Mouse (Mus musculus): ENCODE measurements around the gene Cacna2d3. TPM values are rescaled to one million over a fixed set of nuclear protein-coding genes. Genes with fewer than 3 reads are reported as not detected.

Gene Cacna2d3
- polyA plus RNA-seq, 1 experiment from 2014 or later, result 1.1 TPM

- Histone ChIP-seq H3K9me3 (no peaks in the 10 kb centered on the region), H3K27ac (no peak overlapping the region), H3K4me1 (peaks cover 13% of the 10 kb centered on the region), H3K27me3 (ENCODE audit: insufficient read depth, poor library complexity, severe bottlenecking) (no peaks in the 10 kb centered on the region), H3K4me3 (no peak overlapping the region), H3K36me3 (no peaks in the 10 kb centered on the region)
- 58% methylated on average over 7 of the region's 7 CpGs for WGBS
- DNase-seq (ENCODE audit: low spot score), result no peak
Measured at GRCm38 (mm10) chr14:29438666-29439065, 283.0 kb downstream of the Cacna2d3 start.

- peaks cover 13% of the 10 kb centered on the region for H3K4me1 ChIP-seq
- WGBS, result 39% methylated on average over 3 of the region's 3 CpGs
- H3K4me3 ChIP-seq, result no peak overlapping the region
- no peak overlapping the region for H3K27ac ChIP-seq
- H3K9me3 ChIP-seq, result no peaks in the 10 kb centered on the region
- no peaks in the 10 kb centered on the region for H3K36me3 ChIP-seq
- no peak for DNase-seq (ENCODE audit: low spot score)
- no peaks in the 10 kb centered on the region for H3K27me3 ChIP-seq (ENCODE audit: insufficient read depth, poor library complexity, severe bottlenecking)
Measured at GRCm38 (mm10) chr14:29438251-29438650, 283.4 kb downstream of the Cacna2d3 start.

GRCm38 (mm10) chr14:29435203-29435602, 286.5 kb downstream of the Cacna2d3 start:
- Histone ChIP-seq H3K27me3 (ENCODE audit: insufficient read depth, poor library complexity, severe bottlenecking) (no peaks in the 10 kb centered on the region), H3K4me1 (peaks cover 7% of the 10 kb centered on the region), H3K9me3 (no peaks in the 10 kb centered on the region), H3K36me3 (no peaks in the 10 kb centered on the region), H3K4me3 (no peak overlapping the region), H3K27ac (no peak overlapping the region)
- no peak for DNase-seq (ENCODE audit: low spot score)

- no peaks in the 10 kb centered on the region for H3K36me3 ChIP-seq
- 86% methylated on average over 3 of the region's 3 CpGs for WGBS
Measured at GRCm38 (mm10) chr14:29433716-29434115, 287.9 kb downstream of the Cacna2d3 start.

GRCm38 (mm10) chr14:29433076-29433714, 288.5 kb downstream of the Cacna2d3 start:
- no peak overlapping the region for H3K4me3 ChIP-seq
- no peaks in the 10 kb centered on the region for H3K36me3 ChIP-seq
- peaks cover 3% of the 10 kb centered on the region for H3K4me1 ChIP-seq
- no peaks in the 10 kb centered on the region for H3K27me3 ChIP-seq (ENCODE audit: insufficient read depth, poor library complexity, severe bottlenecking)
- DNase-seq (ENCODE audit: low spot score), result no peak
- H3K9me3 ChIP-seq, result no peaks in the 10 kb centered on the region
- H3K27ac ChIP-seq, result no peak overlapping the region
- 60% methylated on average over 5 of the region's 5 CpGs for WGBS

More at GRCm38 (mm10) chr14:29433716-29434115, 287.9 kb downstream of the Cacna2d3 start:
- H3K4me1 ChIP-seq, result peaks cover 7% of the 10 kb centered on the region
- no peaks in the 10 kb centered on the region for H3K9me3 ChIP-seq
- no peak for DNase-seq (ENCODE audit: low spot score)
- no peak overlapping the region for H3K4me3 ChIP-seq
- no peaks in the 10 kb centered on the region for H3K27me3 ChIP-seq (ENCODE audit: insufficient read depth, poor library complexity, severe bottlenecking)
- H3K27ac ChIP-seq, result no peak overlapping the region

- Histone ChIP-seq H3K27me3 (ENCODE audit: insufficient read depth, poor library complexity, severe bottlenecking) (no peaks in the 10 kb centered on the region), H3K36me3 (no peaks in the 10 kb centered on the region), H3K27ac (no peak overlapping the region), H3K4me3 (no peak overlapping the region), H3K9me3 (no peaks in the 10 kb centered on the region), H3K4me1 (no peaks in the 10 kb centered on the region)
- WGBS, result 81% methylated on average over 2 of the region's 2 CpGs
- DNase-seq (ENCODE audit: low spot score), result no peak
Measured at GRCm38 (mm10) chr14:29429788-29430187, 291.9 kb downstream of the Cacna2d3 start.

- 83% methylated on average over 3 of the region's 3 CpGs for WGBS
Measured at GRCm38 (mm10) chr14:29425666-29426065, 296.0 kb downstream of the Cacna2d3 start.

GRCm38 (mm10) chr14:29425208-29425607, 296.5 kb downstream of the Cacna2d3 start:
- Histone ChIP-seq H3K27ac (no peak overlapping the region), H3K27me3 (ENCODE audit: insufficient read depth, poor library complexity, severe bottlenecking) (no peaks in the 10 kb centered on the region), H3K4me1 (no peaks in the 10 kb centered on the region), H3K9me3 (no peaks in the 10 kb centered on the region), H3K4me3 (no peak overlapping the region), H3K36me3 (no peaks in the 10 kb centered on the region)
- 78% methylated on average over 3 of the region's 3 CpGs for WGBS
- DNase-seq (ENCODE audit: low spot score), result no peak

More at GRCm38 (mm10) chr14:29425666-29426065, 296.0 kb downstream of the Cacna2d3 start:
- H3K4me3 ChIP-seq, result no peak overlapping the region
- H3K36me3 ChIP-seq, result no peaks in the 10 kb centered on the region
- H3K9me3 ChIP-seq, result no peaks in the 10 kb centered on the region
- no peaks in the 10 kb centered on the region for H3K27me3 ChIP-seq (ENCODE audit: insufficient read depth, poor library complexity, severe bottlenecking)
- DNase-seq (ENCODE audit: low spot score), result no peak
- no peak overlapping the region for H3K27ac ChIP-seq
- no peaks in the 10 kb centered on the region for H3K4me1 ChIP-seq

GRCm38 (mm10) chr14:29405878-29406165, 315.8 kb downstream of the Cacna2d3 start:
- Histone ChIP-seq H3K27me3 (ENCODE audit: insufficient read depth, poor library complexity, severe bottlenecking) (no peaks in the 10 kb centered on the region), H3K4me1 (no peaks in the 10 kb centered on the region), H3K9me3 (no peaks in the 10 kb centered on the region), H3K27ac (no peak overlapping the region), H3K36me3 (no peaks in the 10 kb centered on the region), H3K4me3 (no peak overlapping the region)
- 36% methylated on average over 2 of the region's 2 CpGs for WGBS
- DNase-seq (ENCODE audit: low spot score), result no peak

GRCm38 (mm10) chr14:29405125-29405877, 316.4 kb downstream of the Cacna2d3 start:
- no peak overlapping the region for H3K27ac ChIP-seq
- no peaks in the 10 kb centered on the region for H3K4me1 ChIP-seq
- no peak overlapping the region for H3K4me3 ChIP-seq
- WGBS, result 73% methylated on average over 8 of the region's 8 CpGs
- no peak for DNase-seq (ENCODE audit: low spot score)
- H3K36me3 ChIP-seq, result no peaks in the 10 kb centered on the region
- H3K27me3 ChIP-seq (ENCODE audit: insufficient read depth, poor library complexity, severe bottlenecking), result no peaks in the 10 kb centered on the region
- no peaks in the 10 kb centered on the region for H3K9me3 ChIP-seq

GRCm38 (mm10) chr14:29403849-29404808, 317.5 kb downstream of the Cacna2d3 start:
- Histone ChIP-seq H3K4me1 (no peaks in the 10 kb centered on the region), H3K27ac (no peak overlapping the region), H3K9me3 (no peaks in the 10 kb centered on the region), H3K27me3 (ENCODE audit: insufficient read depth, poor library complexity, severe bottlenecking) (no peaks in the 10 kb centered on the region), H3K36me3 (no peaks in the 10 kb centered on the region), H3K4me3 (no peak overlapping the region)
- WGBS, result 72% methylated on average over 8 of the region's 8 CpGs
- DNase-seq (ENCODE audit: low spot score), result no peak

- 69% methylated on average over 8 of the region's 8 CpGs for WGBS
- no peaks in the 10 kb centered on the region for H3K4me1 ChIP-seq
- H3K27ac ChIP-seq, result no peak overlapping the region
- no peak overlapping the region for H3K4me3 ChIP-seq
- no peaks in the 10 kb centered on the region for H3K27me3 ChIP-seq (ENCODE audit: insufficient read depth, poor library complexity, severe bottlenecking)
- no peaks in the 10 kb centered on the region for H3K9me3 ChIP-seq
- no peaks in the 10 kb centered on the region for H3K36me3 ChIP-seq
- no peak for DNase-seq (ENCODE audit: low spot score)
Measured at GRCm38 (mm10) chr14:29402471-29402870, 319.2 kb downstream of the Cacna2d3 start.

GRCm38 (mm10) chr14:29393786-29394185, 327.9 kb downstream of the Cacna2d3 start:
- no peak for DNase-seq (ENCODE audit: low spot score)
- WGBS, result 82% methylated on average over 8 of the region's 8 CpGs
- H3K9me3 ChIP-seq, result no peaks in the 10 kb centered on the region
- no peak overlapping the region for H3K4me3 ChIP-seq
- no peaks in the 10 kb centered on the region for H3K36me3 ChIP-seq
- no peak overlapping the region for H3K27ac ChIP-seq
- H3K4me1 ChIP-seq, result peaks cover 8% of the 10 kb centered on the region; the same call in 1 of the 2 replicates
- H3K27me3 ChIP-seq (ENCODE audit: insufficient read depth, poor library complexity, severe bottlenecking), result no peaks in the 10 kb centered on the region

All from heart, embryonic 10.5 days (tissue).